Mouse (Mus musculus) olfactory bulb, adult 2 months (tissue): ENCODE data around the gene Hunk. TPM values are rescaled to one million over a fixed set of nuclear protein-coding genes. Genes with fewer than 3 reads are reported as not detected.

Source experiments
- H3K27ac ChIP-seq: fragments of 200-500 bp; 2 replicates; pipeline ENCODE4 v1.5.1; 2012; ENCODE audit warnings: low read depth, low read length; ENCODE audit not compliant: insufficient read depth
- H3K4me1 ChIP-seq: fragments of 200-500 bp; 2 replicates; pipeline ENCODE4 v1.6.1; 2012; ENCODE audit warnings: low read length; ENCODE audit not compliant: control insufficient read depth, insufficient read depth
- H3K4me3 ChIP-seq: fragments of 200-500 bp; 2 replicates; pipeline ENCODE4 v1.5.1; 2012; ENCODE audit warnings: mild to moderate bottlenecking, low read depth, low read length, moderate library complexity; ENCODE audit not compliant: insufficient read depth
- CTCF ChIP-seq: fragments of 200-500 bp; IDR thresholded peaks from 2 replicates; pipeline ENCODE4 v1.5.1; 2012; ENCODE audit warnings: low read depth, mild to moderate bottlenecking, low read length, moderate library complexity; ENCODE audit not compliant: insufficient read depth
- POLR2A ChIP-seq: fragments of 200-500 bp; IDR thresholded peaks from 2 replicates; pipeline ENCODE4 v1.6.1; 2012; ENCODE audit warnings: mild to moderate bottlenecking, low read depth, low read length, moderate library complexity; ENCODE audit not compliant: insufficient read depth
- WGBS: fragments of 180-500 bp; shearing (Covaris S2); methylation state at CpG from one replicate; pipeline ENCODE4 v1.1.7; 2018; 5-methylcytosine and 5-hydroxymethylcytosine counted together
- polyA plus RNA-seq: library from polyadenylated mRNA; stranded (reverse); fragments of >200 nt; gene quantifications from 2 replicates; pipeline ENCODE4 v1.2.4, GENCODE M21; 2012; ENCODE audit warnings: low replicate concordance; ENCODE audit not compliant: missing spikeins, insufficient read depth, insufficient read length

Gene Hunk
- polyA plus RNA-seq, 1 experiment, result not detected

GRCm38 (mm10) chr16:90440654-90441053 is 54.8 kb downstream of the Hunk start:
- 82% methylated on average over 10 of the region's 10 CpGs for WGBS
- Histone ChIP-seq H3K4me3 (no peak overlapping the region), H3K4me1 (no peaks in the 10 kb centered on the region), H3K27ac (no peak overlapping the region)
- TF ChIP-seq POLR2A (no peak), CTCF (no peak)

- TF ChIP-seq POLR2A, result no peak
- no peak for TF ChIP-seq CTCF
- WGBS, result 72% methylated on average over 6 of the region's 6 CpGs
- Histone ChIP-seq H3K4me3 (no peak overlapping the region), H3K27ac (no peak overlapping the region), H3K4me1 (no peaks in the 10 kb centered on the region)
Observed at GRCm38 (mm10) chr16:90442991-90443390, 57.2 kb downstream of the Hunk start.

GRCm38 (mm10) chr16:90453197-90453596 is 67.4 kb downstream of the Hunk start:
- Histone ChIP-seq H3K4me1 (peaks cover 14% of the 10 kb centered on the region), H3K27ac (no peak overlapping the region), H3K4me3 (no peak overlapping the region)
- no peak for TF ChIP-seq CTCF
- no peak for TF ChIP-seq POLR2A
- WGBS, result 26% methylated on average over 11 of the region's 11 CpGs

GRCm38 (mm10) chr16:90456495-90457125 is 70.8 kb downstream of the Hunk start:
- 82% methylated on average over 7 of the region's 7 CpGs for WGBS
- Histone ChIP-seq H3K4me3 (no peak overlapping the region), H3K4me1 (peaks cover 14% of the 10 kb centered on the region), H3K27ac (no peak overlapping the region)
- no peak for TF ChIP-seq POLR2A
- no peak for TF ChIP-seq CTCF

- no peak for TF ChIP-seq POLR2A
- WGBS, result 52% methylated on average over 11 of the region's 11 CpGs
- H3K4me3 ChIP-seq, result no peak overlapping the region
- no peak overlapping the region for H3K27ac ChIP-seq
- H3K4me1 ChIP-seq, result no peaks in the 10 kb centered on the region
Observed at GRCm38 (mm10) chr16:90458899-90459610, 73.2 kb downstream of the Hunk start.

- 81% methylated on average over 11 of the region's 11 CpGs for WGBS
- no peaks in the 10 kb centered on the region for H3K4me1 ChIP-seq
- H3K4me3 ChIP-seq, result no peak overlapping the region
- H3K27ac ChIP-seq, result no peak overlapping the region
- TF ChIP-seq CTCF (no peak), POLR2A (no peak)
Observed at GRCm38 (mm10) chr16:90461304-90461905, 75.6 kb downstream of the Hunk start.

- no peak for TF ChIP-seq POLR2A
- Histone ChIP-seq H3K4me1 (no peaks in the 10 kb centered on the region), H3K4me3 (no peak overlapping the region), H3K27ac (no peak overlapping the region)
- 65% methylated on average over 11 of the region's 11 CpGs for WGBS
Observed at GRCm38 (mm10) chr16:90462728-90463275, 77.0 kb downstream of the Hunk start.

GRCm38 (mm10) chr16:90465154-90465553 is 79.3 kb downstream of the Hunk start:
- Histone ChIP-seq H3K27ac (no peak overlapping the region), H3K4me3 (no peak overlapping the region), H3K4me1 (no peaks in the 10 kb centered on the region)
- no peak for TF ChIP-seq POLR2A
- TF ChIP-seq CTCF, result no peak
- WGBS, result 94% methylated on average over 5 of the region's 5 CpGs

GRCm38 (mm10) chr16:90468286-90468685 is 82.5 kb downstream of the Hunk start:
- Histone ChIP-seq H3K27ac (no peak overlapping the region), H3K4me3 (no peak overlapping the region), H3K4me1 (no peaks in the 10 kb centered on the region)
- 81% methylated on average over 5 of the region's 5 CpGs for WGBS
- TF ChIP-seq POLR2A (no peak), CTCF (no peak)
